Mouse (Mus musculus) layer of hippocampus, adult 11-12 months (tissue): Measurements from ENCODE around the gene Itgb1bp2.

Experiments used
- DNase-seq: peaks from one replicate; pipeline ENCODE4 v3.0.0; 2022; ENCODE audit warnings: low spot score

Itgb1bp2 gene

GRCm38 (mm10) chrX:101448886-101449475, at the start of gene Itgb1bp2:
TSS of gene Itgb1bp2 (plus strand) at chrX:101449088.
- DNase-seq, result no peak

GRCm38 (mm10) chrX:101418946-101419724, 29.8 kb upstream of the Itgb1bp2 start:
- peak; percentile 46 for DNase-seq

DNA sequence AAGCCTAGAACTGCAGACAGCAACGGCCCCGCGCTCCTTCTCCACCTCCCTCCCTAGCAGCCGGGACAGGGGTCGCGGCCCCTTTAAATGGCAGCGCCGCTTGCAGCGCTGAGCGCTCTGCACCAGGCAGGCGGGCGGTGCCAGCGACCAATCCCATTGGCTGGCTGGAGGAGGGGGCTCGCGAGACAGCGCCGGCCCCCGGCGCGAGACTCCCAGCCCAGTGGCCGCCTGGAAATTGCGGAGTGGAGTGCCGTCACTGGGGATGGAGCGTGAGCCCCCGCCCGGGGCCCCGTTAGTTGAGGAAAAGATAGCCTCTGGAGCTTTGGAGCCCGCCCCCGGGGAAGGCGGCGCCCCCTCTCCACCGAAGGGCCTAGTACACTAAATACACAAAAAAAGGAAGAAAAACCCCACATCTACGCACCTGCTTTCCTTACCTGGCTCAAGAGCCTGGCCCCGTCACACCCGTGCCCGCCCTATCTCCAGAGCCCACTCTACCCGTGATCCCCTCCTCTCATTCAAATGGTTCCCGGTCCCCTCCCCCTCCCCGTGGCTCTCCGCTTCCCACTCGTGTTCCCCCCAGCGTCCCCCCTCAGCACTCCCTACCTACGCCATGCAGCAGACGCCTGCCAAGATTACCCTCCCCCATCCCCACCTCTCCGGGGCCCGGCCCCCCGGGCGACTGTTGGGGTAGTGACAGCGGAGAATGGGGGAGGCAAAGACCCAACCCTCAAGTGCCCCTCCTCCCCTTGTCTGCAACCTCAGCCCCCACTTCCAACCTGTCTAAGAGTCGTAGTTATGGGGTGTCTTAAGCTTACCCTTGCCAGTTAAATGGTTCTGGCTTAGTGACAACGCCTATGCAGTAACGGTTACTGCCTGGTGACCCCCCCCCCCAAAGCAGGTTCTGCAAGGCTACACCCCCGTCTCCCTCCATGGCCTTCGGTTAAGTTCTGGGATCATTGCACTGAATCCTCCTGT, 28.9 kb upstream of the Itgb1bp2 start:
- DNase-seq, result peak; percentile 85

- no peak for DNase-seq
These were observed 28.2 kb upstream of the Itgb1bp2 start, which contains the start of gene Zmym3 for GRCm38 (mm10) chrX:101420700-101421095. TSS of gene Zmym3 (minus strand) at chrX:101420849.

GRCm38 (mm10) chrX:101423462-101423861, 25.4 kb upstream of the Itgb1bp2 start:
- no peak for DNase-seq

DNA sequence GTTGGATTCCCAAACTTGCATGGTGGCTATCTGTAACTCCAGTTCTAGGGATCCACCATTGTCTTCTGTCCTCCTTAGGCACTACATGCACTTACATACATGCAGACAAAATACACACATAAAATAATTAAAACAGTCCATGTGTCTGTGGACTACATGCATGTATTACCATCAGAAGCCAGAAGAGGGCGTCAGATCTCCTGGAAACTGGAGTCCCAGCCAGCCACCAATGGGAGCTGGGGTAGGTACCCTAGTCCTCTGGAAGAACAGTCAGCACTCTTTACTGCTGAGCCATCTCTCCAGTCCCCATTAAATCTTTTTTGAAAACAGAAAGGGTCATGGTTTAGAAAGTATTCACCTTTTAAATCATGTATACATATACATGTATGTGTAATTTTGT, 21.1 kb upstream of the Itgb1bp2 start:
- DNase-seq, result no peak

DNA sequence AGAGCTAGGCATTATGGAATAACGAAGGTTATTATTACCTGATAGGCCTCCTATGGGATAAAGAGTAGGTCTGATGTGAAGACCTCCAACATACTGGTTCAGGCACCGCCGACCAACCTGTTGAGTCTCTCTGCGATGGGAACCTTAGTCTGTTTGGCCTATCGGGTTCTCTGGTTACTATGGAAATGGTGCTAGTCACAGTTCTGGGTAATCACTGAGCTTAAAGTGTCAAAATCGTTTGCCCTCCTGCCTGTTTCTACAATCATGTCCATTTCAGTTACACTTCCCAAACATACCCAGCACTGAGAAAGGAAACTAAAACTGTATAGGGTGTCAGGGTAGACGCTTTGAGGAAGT, 20.1 kb upstream of the Itgb1bp2 start:
- DNase-seq, result peak; percentile 14

DNA sequence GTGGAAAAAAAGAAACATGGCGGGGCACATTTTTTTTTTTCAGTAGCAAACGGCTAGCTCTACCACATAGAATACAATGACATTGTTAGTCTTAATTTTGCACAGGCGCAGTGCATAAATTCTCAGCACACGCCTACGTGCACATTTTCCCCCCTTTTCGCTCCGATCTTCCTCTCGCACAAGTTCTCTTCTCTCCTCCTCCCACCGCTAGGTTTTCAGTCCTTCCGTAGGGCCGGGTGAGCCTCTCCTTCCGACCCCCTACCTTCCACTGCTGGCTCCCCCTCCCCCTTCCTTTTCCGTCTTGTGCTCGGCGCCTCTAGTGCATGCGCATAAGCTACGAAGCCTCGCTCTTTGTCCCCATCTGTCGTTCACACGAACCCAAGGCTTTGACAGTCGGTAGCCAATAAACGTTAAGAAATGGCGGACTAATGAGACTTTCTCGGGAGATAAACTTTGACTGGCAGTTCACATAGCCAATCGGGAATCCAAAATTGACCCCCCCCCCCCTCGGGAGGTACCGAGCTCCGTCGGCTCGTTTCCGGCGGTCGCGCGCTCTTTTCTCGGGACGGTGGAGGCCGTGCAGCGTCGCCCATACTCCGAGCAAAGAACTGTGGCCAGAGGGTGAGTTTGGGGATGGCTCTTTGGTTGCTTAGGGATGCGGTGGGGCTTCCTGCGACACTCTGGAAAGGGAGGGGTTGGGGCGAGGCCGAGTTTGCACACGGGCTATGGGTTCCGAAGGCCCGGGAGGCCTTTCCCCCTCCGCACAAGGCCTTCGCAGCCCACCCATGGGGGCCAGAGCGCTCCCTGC, 19.5 kb upstream of the Itgb1bp2 start, which contains the start of gene Nono:
TSS of gene Nono (plus strand) at position 177 of the 808 bp plus-strand sequence.
- peak; percentile 88 for DNase-seq

DNA sequence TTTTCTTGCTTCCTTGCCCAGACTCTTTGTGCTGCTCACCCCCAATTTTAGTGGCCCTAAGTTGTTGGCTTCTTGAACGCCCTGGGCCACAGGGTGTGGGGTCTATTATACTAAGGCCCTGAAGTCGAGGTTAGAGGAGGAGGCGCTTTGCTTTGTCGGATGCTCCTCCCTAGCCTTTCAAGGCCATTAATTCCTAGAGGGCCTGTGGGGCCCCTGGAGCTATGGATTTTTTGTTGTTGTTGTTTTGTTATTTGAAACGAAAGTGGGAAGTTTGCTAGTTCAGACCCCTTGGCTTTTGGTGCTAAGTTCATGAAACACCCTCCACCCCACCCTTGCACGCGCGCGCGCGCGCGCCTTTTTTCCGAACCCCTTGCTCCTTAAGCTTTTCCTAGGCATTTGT, 18.9 kb upstream of the Itgb1bp2 start:
- DNase-seq, result no peak

- DNase-seq, result no peak
These were observed 2.3 kb downstream of the Itgb1bp2 start for GRCm38 (mm10) chrX:101451147-101451546.

DNA sequence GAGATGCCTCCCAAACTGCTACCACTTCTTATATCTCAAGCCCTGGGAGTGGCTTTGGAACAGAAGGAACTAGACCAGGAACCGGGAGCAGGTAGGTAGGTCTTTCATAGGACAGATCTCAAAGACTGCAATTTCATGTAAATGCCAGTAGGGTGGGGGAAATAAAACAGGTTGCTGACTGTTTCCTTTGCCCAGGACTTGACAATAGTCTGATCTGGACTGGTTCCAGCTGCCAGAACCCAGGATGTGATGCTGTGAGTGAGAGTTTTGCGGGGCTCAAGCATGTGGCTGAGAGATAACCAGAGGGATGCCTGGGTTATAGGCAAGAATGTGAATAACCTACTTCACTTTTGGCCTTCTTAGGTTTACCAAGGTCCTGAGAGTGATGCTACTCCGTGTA, 2.7 kb downstream of the Itgb1bp2 start:
- DNase-seq, result no peak

GRCm38 (mm10) chrX:101472202-101472601, 23.3 kb downstream of the Itgb1bp2 start:
- no peak for DNase-seq

- DNase-seq, result no peak
These were observed 32.9 kb downstream of the Itgb1bp2 start for GRCm38 (mm10) chrX:101481604-101482350.

GRCm38 (mm10) chrX:101486487-101487152, 37.7 kb downstream of the Itgb1bp2 start:
- peak; percentile 58 for DNase-seq
